Mouse (Mus musculus): ENCODE measurements around the gene Ets1.
A peak's percentile ranks its signal among the peaks of the same experiment; 100 is the strongest.

The Ets1 gene

GRCm38 (mm10) chr9:32713106-32713505 lies 77.1 kb downstream of the Ets1 start:
- no peak for DNase-seq

- no peak for DNase-seq
Observed at GRCm38 (mm10) chr9:32713790-32714189, 77.8 kb downstream of the Ets1 start.

- DNase-seq, result peak; percentile 5 to 6
Observed at GRCm38 (mm10) chr9:32714487-32714886, 78.5 kb downstream of the Ets1 start.

- no peak for DNase-seq
Observed at GRCm38 (mm10) chr9:32715806-32716466, 79.9 kb downstream of the Ets1 start.

GRCm38 (mm10) chr9:32717268-32717920 lies 81.4 kb downstream of the Ets1 start:
- no peak for DNase-seq

- DNase-seq, result peak in 1 of 2 experiments; percentile 29
Observed at GRCm38 (mm10) chr9:32717931-32718820, 82.2 kb downstream of the Ets1 start.

GRCm38 (mm10) chr9:32718868-32719267 lies 82.8 kb downstream of the Ets1 start:
- no peak for DNase-seq

GRCm38 (mm10) chr9:32719941-32720263 lies 83.9 kb downstream of the Ets1 start:
- peak in 1 of 2 experiments; percentile 75 for DNase-seq

- peak; percentile 52 to 72 for DNase-seq
Observed at GRCm38 (mm10) chr9:32720264-32721031, 84.4 kb downstream of the Ets1 start.

GRCm38 (mm10) chr9:32721081-32721480 lies 85.1 kb downstream of the Ets1 start:
- no peak for DNase-seq

- no peak for DNase-seq
Observed at GRCm38 (mm10) chr9:32722205-32722604, 86.2 kb downstream of the Ets1 start.

GRCm38 (mm10) chr9:32722969-32723368 lies 86.9 kb downstream of the Ets1 start:
- no peak for DNase-seq

GRCm38 (mm10) chr9:32724131-32724825 lies 88.3 kb downstream of the Ets1 start:
- DNase-seq, result no peak

- DNase-seq, result no peak
Observed at GRCm38 (mm10) chr9:32725902-32726301, 89.9 kb downstream of the Ets1 start.

GRCm38 (mm10) chr9:32726595-32726994 lies 90.6 kb downstream of the Ets1 start:
- no peak for DNase-seq

GRCm38 (mm10) chr9:32727058-32727457 lies 91.0 kb downstream of the Ets1 start:
- no peak for DNase-seq

- DNase-seq, result no peak
Observed at GRCm38 (mm10) chr9:32728306-32728705, 92.3 kb downstream of the Ets1 start.

- DNase-seq, result no peak
Observed at GRCm38 (mm10) chr9:32728806-32729205, 92.8 kb downstream of the Ets1 start.

GRCm38 (mm10) chr9:32729207-32729606 lies 93.2 kb downstream of the Ets1 start:
- DNase-seq, result no peak

GRCm38 (mm10) chr9:32730001-32730655 lies 94.1 kb downstream of the Ets1 start:
- no peak for DNase-seq

All from B cell, adult 2 months (primary cell).